In genomic region chr12:40160777-40161176, GRCm38 (mm10) we compare ENCODE assay signal across 20 mouse cellular contexts. TPM values are rescaled to one million over a fixed set of nuclear protein-coding genes. Genes with fewer than 3 reads are reported as not detected.
"Had no signal": no experiment of that assay in that cellular context is flagged by ENCODE, and none has a peak within 500 bp of the region (broad histone marks: within the 10 kb centered on the region; RNA-seq: fewer than 3 reads in every experiment).

No protein-coding gene starts in this region.

- H3K4me3 ChIP-seq: lung, embryonic 15.5 days; megakaryocyte, embryonic 14.5 days; midbrain, embryonic 13.5 days; midbrain, embryonic 15.5 days; neural tube, embryonic 12.5 days; stomach, embryonic 15.5 days had no signal

- H3K27me3 ChIP-seq: lung, embryonic 15.5 days; megakaryocyte, embryonic 14.5 days; midbrain, embryonic 13.5 days; midbrain, embryonic 15.5 days; neural tube, embryonic 12.5 days; stomach, embryonic 15.5 days had no signal

- H3K27ac ChIP-seq: lung, embryonic 15.5 days; macrophage; midbrain, embryonic 13.5 days; midbrain, embryonic 15.5 days; neural tube, embryonic 12.5 days; stomach, embryonic 15.5 days; stomach, postnatal 0 days had no signal

- H3K9me3 ChIP-seq: lung, embryonic 15.5 days; megakaryocyte, embryonic 14.5 days; midbrain, embryonic 13.5 days; midbrain, embryonic 15.5 days; neural tube, embryonic 12.5 days; stomach, embryonic 15.5 days had no signal

- ATAC-seq: liver, postnatal 0 days; midbrain, embryonic 13.5 days; midbrain, embryonic 15.5 days had no signal

- H3K9ac ChIP-seq: liver, postnatal 0 days; lung, embryonic 15.5 days; midbrain, embryonic 13.5 days; midbrain, embryonic 15.5 days; neural tube, embryonic 12.5 days; stomach, embryonic 15.5 days had no signal

- H3K4me2 ChIP-seq: lung, embryonic 15.5 days; midbrain, embryonic 11.5 days; midbrain, embryonic 13.5 days; midbrain, embryonic 15.5 days; neural tube, embryonic 12.5 days; stomach, embryonic 15.5 days had no signal

- H3K4me1 ChIP-seq: lung, embryonic 15.5 days; midbrain, embryonic 13.5 days; midbrain, embryonic 15.5 days; neural tube, embryonic 12.5 days; stomach, embryonic 15.5 days had no signal

- H3K36me3 ChIP-seq: lung, embryonic 15.5 days; midbrain, embryonic 13.5 days; midbrain, embryonic 15.5 days; neural tube, embryonic 12.5 days; stomach, embryonic 15.5 days had no signal

- DNase-seq: liver, postnatal 0 days; lung, adult 2 months; lung, postnatal 10 days; lung, postnatal 36 days; right cerebral cortex, postnatal 14 days; thymus, adult 2 months; thymus, postnatal 25 days; thymus, postnatal 4 days had no signal

RNA-seq across cellular contexts. Expression of gene Scin, which starts 26.7 kb away (rescaled TPM):
- polyA plus RNA-seq: midbrain, embryonic 13.5 days; neural tube, embryonic 14.5 days had no signal

RNA-seq across cellular contexts. Expression of gene Lsmem1, which starts 38.5 kb away (rescaled TPM):
- polyA plus RNA-seq: liver, postnatal 0 days; macrophage; midbrain, embryonic 11.5 days; midbrain, embryonic 13.5 days; midbrain, embryonic 15.5 days; midbrain, postnatal 0 days; stomach, postnatal 0 days; testis, adult 2 months had no signal
